Mouse (Mus musculus) T-cell, adult 2 months (primary cell): Measurements from ENCODE around the gene Kxd1.

Experiments used
- DNase-seq: peaks from one replicate; pipeline ENCODE4 v3.0.0; 2022; ENCODE audit warnings: low spot score

Kxd1 gene

GRCm38 (mm10) chr8:70493692-70494415 lies 33.9 kb downstream of the Kxd1 start:
- no peak for DNase-seq

GRCm38 (mm10) chr8:70492664-70493640 lies 34.8 kb downstream of the Kxd1 start, which contains the start of gene Crlf1:
Gene Crlf1, plus strand, starts transcription at chr8:70493158.
- no peak for DNase-seq

GRCm38 (mm10) chr8:70490880-70491495 lies 36.8 kb downstream of the Kxd1 start:
- DNase-seq = no peak

GRCm38 (mm10) chr8:70490061-70490879 lies 37.5 kb downstream of the Kxd1 start:
- DNase-seq = no peak

GRCm38 (mm10) chr8:70489576-70489975 lies 38.2 kb downstream of the Kxd1 start:
- no peak for DNase-seq

- no peak for DNase-seq
Measured at GRCm38 (mm10) chr8:70488931-70489470, 38.8 kb downstream of the Kxd1 start.

GRCm38 (mm10) chr8:70487993-70488796 lies 39.6 kb downstream of the Kxd1 start:
- DNase-seq = no peak

GRCm38 (mm10) chr8:70486941-70487520 lies 40.7 kb downstream of the Kxd1 start, which contains the start of gene Tmem59l:
Gene Tmem59l, minus strand, starts transcription at chr8:70487358.
- DNase-seq = no peak

GRCm38 (mm10) chr8:70486191-70486681 lies 41.5 kb downstream of the Kxd1 start:
- no peak for DNase-seq

DNA sequence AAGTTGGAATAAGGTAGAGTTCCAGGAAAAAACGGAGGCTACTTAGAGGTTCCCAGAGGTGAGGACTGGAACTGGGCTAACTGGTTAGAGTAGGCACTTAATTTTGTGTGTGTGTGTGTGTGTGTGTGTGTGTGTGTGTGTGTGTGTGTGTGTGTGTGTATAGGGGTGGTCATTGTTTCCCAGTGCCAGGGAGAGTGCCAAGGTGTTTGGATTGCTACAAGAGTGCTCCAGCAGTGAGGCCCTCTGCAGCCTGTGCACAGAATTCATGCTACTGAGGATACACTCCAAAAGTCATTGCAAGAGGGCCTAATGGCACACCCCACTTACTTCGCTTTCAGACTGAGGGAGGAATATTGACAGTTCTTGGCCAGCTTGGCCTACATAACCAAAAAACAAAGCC lies 44.8 kb downstream of the Kxd1 start:
- no peak for DNase-seq

DNA sequence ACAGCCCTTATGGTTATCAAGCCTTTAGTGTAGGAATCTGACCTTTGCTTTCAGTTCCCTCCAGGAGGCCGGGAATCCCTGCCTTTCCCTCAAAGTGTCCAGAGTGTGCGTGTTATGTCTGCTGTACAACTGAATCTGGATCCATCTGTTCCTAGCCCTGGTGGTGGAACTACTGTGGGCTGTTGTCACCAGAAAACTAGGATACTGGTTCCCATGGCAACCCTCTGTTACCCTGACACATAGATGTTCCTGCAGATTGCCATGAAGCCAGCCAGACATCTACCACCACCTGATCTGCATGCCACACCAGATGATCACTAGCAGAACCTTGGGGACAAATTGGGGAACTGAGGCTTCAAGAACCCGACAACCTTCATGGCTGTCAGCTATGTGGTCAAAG lies 45.8 kb downstream of the Kxd1 start:
- DNase-seq = no peak

- no peak for DNase-seq
Measured at GRCm38 (mm10) chr8:70477269-70477982, 50.3 kb downstream of the Kxd1 start.

GRCm38 (mm10) chr8:70476333-70477268 lies 51.2 kb downstream of the Kxd1 start, which contains the start of gene Klhl26:
Gene Klhl26, minus strand, starts transcription at chr8:70476968.
- peak; percentile 91 for DNase-seq

DNA sequence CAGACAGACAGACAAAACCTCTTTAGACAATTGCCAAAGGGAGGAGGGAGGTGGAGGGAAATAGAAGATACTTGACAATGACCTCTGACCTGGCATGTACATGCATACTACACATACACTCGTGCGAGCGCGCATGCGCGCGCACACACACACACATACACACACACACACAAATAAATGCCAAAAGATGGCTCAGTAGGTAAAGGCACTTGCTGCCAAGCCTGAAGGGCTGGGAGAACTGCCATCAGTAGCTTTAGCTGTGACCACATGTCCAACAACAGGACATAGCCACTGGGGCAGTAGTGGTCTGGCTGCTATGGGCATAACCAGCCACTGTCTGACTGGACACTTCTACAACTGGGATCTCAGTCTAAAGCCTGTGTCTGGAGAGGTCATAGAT lies 55.9 kb downstream of the Kxd1 start:
- no peak for DNase-seq

- DNase-seq = no peak
Measured at GRCm38 (mm10) chr8:70469938-70470337, 57.8 kb downstream of the Kxd1 start.

- no peak for DNase-seq
Measured at GRCm38 (mm10) chr8:70469295-70469916, 58.4 kb downstream of the Kxd1 start.

- DNase-seq = no peak
Measured at GRCm38 (mm10) chr8:70468733-70469132, 59.0 kb downstream of the Kxd1 start.
